ENCODE assay signal across 8 mouse cellular contexts in the genomic region with DNA sequence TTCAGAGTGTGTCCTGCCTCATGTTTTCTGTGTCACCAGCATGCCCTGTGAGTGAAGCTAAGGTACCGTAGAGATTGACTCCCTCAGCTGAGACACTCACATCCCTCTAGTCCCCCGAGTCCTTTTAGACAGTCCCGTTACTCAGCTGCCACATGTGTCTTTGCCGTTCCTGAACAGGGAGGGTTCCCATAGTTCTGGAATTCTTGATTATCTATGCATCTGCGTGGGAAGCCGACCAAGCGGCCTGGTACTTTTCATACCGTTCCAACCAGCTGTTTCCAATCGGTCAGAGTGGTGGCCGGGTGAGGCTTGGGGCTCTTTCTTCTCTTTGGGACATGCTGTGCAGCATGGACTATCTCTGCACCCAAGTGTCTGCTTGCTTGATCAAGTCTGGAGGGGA.
DNase-seq lines count a peak whose midpoint lies in the region; ATAC-seq and TF ChIP-seq lines count a peak whose summit lies in the region.
"Had no signal": no experiment of that assay in that cellular context is flagged by ENCODE, and none has a peak within 500 bp of the region (broad histone marks: within the 10 kb centered on the region; RNA-seq: fewer than 3 reads in every experiment).

No protein-coding gene starts in this region.

- peak overlapping the region; percentile 58 for H3K27ac ChIP-seq in heart, postnatal 0 days (ENCODE audit: low read depth)
- no peak overlapping the region for H3K27ac ChIP-seq in heart, adult 2 months
- H3K27ac ChIP-seq in testis, adult 2 months (ENCODE audit: control insufficient read depth, insufficient read depth, low read depth, low read length) = peak overlapping the region; percentile 37
- H3K27ac ChIP-seq in intestine, embryonic 16.5 days (ENCODE audit: low read length) = peak overlapping the region; percentile 51

- H3K9ac ChIP-seq in heart, postnatal 0 days (replicated peaks; ENCODE audit: low read depth, low read length) = no peak overlapping the region
- no peak overlapping the region for H3K9ac ChIP-seq in heart, adult 2 months (ENCODE audit: low read depth, low read length)
- H3K9ac ChIP-seq in intestine, embryonic 16.5 days (ENCODE audit: low read depth, low read length) = no peak overlapping the region
- H3K9ac ChIP-seq: forebrain, postnatal 0 days had no signal

- intact Hi-C loops in heart, adult 2 months (cut with DNase I) = no loop called here
- intact Hi-C loops in left cerebral cortex, postnatal 25 days (cut with DNase I) = no loop called here

- DNase-seq in heart, postnatal 0 days (ENCODE audit: low spot score) = no peak
- DNase-seq in heart, adult 2 months = no peak
- DNase-seq in testis, postnatal 14 days (ENCODE audit: low spot score) = no peak
- no peak for DNase-seq in left cerebral cortex, postnatal 25 days (ENCODE audit: low spot score in 2 of 2)
- DNase-seq in thymus, adult 18-20 months = no peak
- DNase-seq: forebrain, postnatal 0 days had no signal

- 51% methylated on average over 10 of the region's 10 CpGs for WGBS in heart, postnatal 0 days
- WGBS in heart, adult 2 months = 66% methylated on average over 10 of the region's 10 CpGs
- 47% methylated on average over 10 of the region's 10 CpGs for WGBS in intestine, embryonic 16.5 days

- H3K79me2 ChIP-seq in heart, adult 2 months (replicated peaks; ENCODE audit: control insufficient read depth, insufficient read depth, low read length) = no peaks in the 10 kb centered on the region

- TF ChIP-seq CTCF in heart, postnatal 0 days (IDR thresholded peaks at IDR 0.05; ENCODE audit: low read depth) = no peak
- no peak for TF ChIP-seq CTCF in heart, adult 2 months (IDR thresholded peaks at IDR 0.05)
- no peak for TF ChIP-seq CTCF in testis, adult 2 months (IDR thresholded peaks at IDR 0.05; ENCODE audit: control insufficient read depth, insufficient read depth, insufficient replicate concordance, low read depth, low read length)

- no peaks in the 10 kb centered on the region for H3K9me3 ChIP-seq in heart, postnatal 0 days (replicated peaks; ENCODE audit: control insufficient read depth, low read length)
- H3K9me3 ChIP-seq in intestine, embryonic 16.5 days (ENCODE audit: control insufficient read depth, low read length) = no peaks in the 10 kb centered on the region

- no peak overlapping the region for H3K4me3 ChIP-seq in heart, postnatal 0 days (ENCODE audit: low read depth, low read length)
- no peak overlapping the region for H3K4me3 ChIP-seq in heart, adult 2 months
- no peak overlapping the region for H3K4me3 ChIP-seq in testis, adult 2 months (ENCODE audit: control insufficient read depth, low read depth, low read length)
- no peak overlapping the region for H3K4me3 ChIP-seq in intestine, embryonic 16.5 days (ENCODE audit: low read length)

- H3K36me3 ChIP-seq in heart, postnatal 0 days (replicated peaks; ENCODE audit: control insufficient read depth, insufficient read depth, low read length) = no peaks in the 10 kb centered on the region
- no peaks in the 10 kb centered on the region for H3K36me3 ChIP-seq in heart, adult 2 months (ENCODE audit: control insufficient read depth, insufficient read depth, low read length)
- no peaks in the 10 kb centered on the region for H3K36me3 ChIP-seq in testis, adult 2 months (ENCODE audit: control insufficient read depth, insufficient read depth, low read length)
- H3K36me3 ChIP-seq in intestine, embryonic 16.5 days (ENCODE audit: control insufficient read depth, insufficient read depth, low read length) = no peaks in the 10 kb centered on the region

- no peak overlapping the region for H3K4me2 ChIP-seq in heart, postnatal 0 days (ENCODE audit: low read depth, low read length)
- no peak overlapping the region for H3K4me2 ChIP-seq in intestine, embryonic 16.5 days (ENCODE audit: low read depth, low read length)

- H3K27me3 ChIP-seq in heart, postnatal 0 days (ENCODE audit: control insufficient read depth, insufficient read depth, low read length) = no peaks in the 10 kb centered on the region
- no peaks in the 10 kb centered on the region for H3K27me3 ChIP-seq in heart, adult 2 months (ENCODE audit: control insufficient read depth, insufficient read depth, low read length)
- H3K27me3 ChIP-seq in testis, adult 2 months (ENCODE audit: control insufficient read depth, insufficient read depth, low read length) = no peaks in the 10 kb centered on the region
- H3K27me3 ChIP-seq in intestine, embryonic 16.5 days (replicated peaks; ENCODE audit: control insufficient read depth, insufficient read depth, low read length) = no peaks in the 10 kb centered on the region

- ATAC-seq in heart, postnatal 0 days (ENCODE audit: insufficient read depth, low read depth) = 0 out of 2 replicates have a peak, but pooled peaks have one; percentile 7
- no peak for ATAC-seq in intestine, embryonic 16.5 days
- ATAC-seq: forebrain, postnatal 0 days had no signal

- TF ChIP-seq EP300 in heart, postnatal 0 days (IDR thresholded peaks at IDR 0.05; ENCODE audit: low read depth) = no peak
- TF ChIP-seq EP300 in heart, adult 2 months (IDR thresholded peaks at IDR 0.05; ENCODE audit: insufficient read depth, low read depth, low read length) = no peak

- H3K4me1 ChIP-seq in heart, postnatal 0 days (ENCODE audit: control insufficient read depth, insufficient read depth) = peaks cover 15% of the 10 kb centered on the region
- no peaks in the 10 kb centered on the region for H3K4me1 ChIP-seq in heart, adult 2 months (ENCODE audit: control insufficient read depth, insufficient read depth, low read length)
- H3K4me1 ChIP-seq in testis, adult 2 months (ENCODE audit: control insufficient read depth, insufficient read depth, low read length) = peaks cover 3% of the 10 kb centered on the region
- H3K4me1 ChIP-seq in intestine, embryonic 16.5 days (ENCODE audit: control insufficient read depth, insufficient read depth, low read length) = peaks cover 19% of the 10 kb centered on the region

- TF ChIP-seq POLR2A in heart, adult 2 months (IDR thresholded peaks at IDR 0.05; ENCODE audit: insufficient read depth, low read depth, low read length) = no peak
- no peak for TF ChIP-seq POLR2A in testis, adult 2 months (IDR thresholded peaks at IDR 0.05; ENCODE audit: control insufficient read depth, low read depth, low read length)
